Comparison of ENCODE assay signal across 13 mouse cellular contexts in the genomic region with DNA sequence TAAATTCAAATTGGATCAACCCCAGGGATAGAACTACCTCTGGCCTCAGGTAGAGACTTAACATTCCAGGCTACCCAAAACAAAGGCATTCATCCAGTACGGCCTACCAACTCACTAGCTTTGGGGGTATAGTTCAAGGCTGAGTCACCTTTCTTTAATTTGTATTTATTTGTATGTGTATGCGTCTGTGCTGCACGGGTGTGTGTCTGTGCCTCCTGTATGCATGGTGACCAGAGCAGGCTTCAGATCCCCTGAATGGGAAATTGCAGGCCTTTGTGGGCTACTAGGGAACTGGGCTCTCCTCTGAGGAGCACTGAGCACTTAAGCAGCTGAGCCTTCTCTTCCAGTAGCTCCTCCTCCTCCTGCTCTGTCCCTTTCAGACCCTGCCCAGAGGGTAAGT.
"Had no signal": no experiment of that assay in that cellular context is flagged by ENCODE, and none has a peak within 500 bp of the region (broad histone marks: within the 10 kb centered on the region; RNA-seq: fewer than 3 reads in every experiment).

No protein-coding gene starts in this region.

- H3K36me3 ChIP-seq: kidney, embryonic 15.5 days; limb, embryonic 13.5 days; midbrain, embryonic 13.5 days; neural tube, embryonic 12.5 days had no signal

- H3K9ac ChIP-seq: kidney, embryonic 15.5 days; limb, embryonic 13.5 days; liver, embryonic 14.5 days; midbrain, embryonic 13.5 days; neural tube, embryonic 12.5 days had no signal

- H3K27ac ChIP-seq: kidney, embryonic 15.5 days; layer of hippocampus, adult 2 months; limb, embryonic 13.5 days; liver, embryonic 14.5 days; midbrain, embryonic 13.5 days; neural tube, embryonic 12.5 days; stomach, postnatal 0 days had no signal

- ATAC-seq: lung, postnatal 0 days; midbrain, embryonic 13.5 days had no signal

- H3K27me3 ChIP-seq: kidney, embryonic 15.5 days; limb, embryonic 13.5 days; midbrain, embryonic 13.5 days; neural tube, embryonic 12.5 days had no signal

- DNase-seq: kidney, postnatal 4 days; left cerebral cortex, postnatal 4 days; lung, adult 2 months; lung, postnatal 36 days; thymus, postnatal 4 days had no signal

- H3K4me3 ChIP-seq: kidney, embryonic 15.5 days; layer of hippocampus, adult 2 months; limb, embryonic 13.5 days; midbrain, embryonic 13.5 days; neural tube, embryonic 12.5 days had no signal

- H3K4me2 ChIP-seq: kidney, embryonic 15.5 days; limb, embryonic 13.5 days; midbrain, embryonic 13.5 days; neural tube, embryonic 12.5 days had no signal

- H3K9me3 ChIP-seq: kidney, embryonic 15.5 days; limb, embryonic 13.5 days; midbrain, embryonic 13.5 days; neural tube, embryonic 12.5 days had no signal

- H3K4me1 ChIP-seq: kidney, embryonic 15.5 days; limb, embryonic 13.5 days; midbrain, embryonic 13.5 days; neural tube, embryonic 12.5 days had no signal
